Mouse (Mus musculus): ENCODE measurements around the gene Eif4a1.

DNA sequence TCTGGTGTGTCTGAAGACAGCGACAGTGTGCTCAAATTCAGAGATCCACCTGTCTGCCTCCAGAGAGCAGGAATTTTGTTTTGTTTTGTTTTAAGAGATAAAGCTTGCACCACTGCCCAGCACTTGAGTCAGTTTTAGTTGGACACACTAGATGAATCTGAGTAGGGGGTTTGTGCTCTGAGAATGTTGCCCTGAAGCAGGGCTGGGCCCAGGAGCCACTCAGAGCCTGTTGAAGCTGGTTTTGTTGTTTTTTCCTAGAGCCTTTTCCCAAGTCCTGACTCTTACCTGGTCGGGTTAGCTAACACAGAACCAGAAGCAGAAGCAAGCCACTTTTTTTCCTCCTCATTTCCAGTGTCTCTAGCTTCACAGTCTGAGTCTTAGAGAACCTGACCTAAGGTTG, 38.9 kb upstream of the Eif4a1 start:
- TF ChIP-seq CTCF (conservative IDR thresholded peaks at IDR 0.05 in 1 of 2, IDR thresholded peaks at IDR 0.05 in 1 of 2; ENCODE audit: low read depth in 2 of 2, low read length in 2 of 2) (no peak), ZNF384 (IDR thresholded peaks at IDR 0.05; ENCODE audit: low read depth, low read length) (no peak), POLR2A (IDR thresholded peaks at IDR 0.05; ENCODE audit: low read depth, low read length) (no peak), MYC (IDR thresholded peaks at IDR 0.05; ENCODE audit: low read depth, low read length) (no peak), SMC3 (IDR thresholded peaks at IDR 0.05; ENCODE audit: low read depth, low read length) (no peak), MAX (IDR thresholded peaks at IDR 0.05; ENCODE audit: low read length) (no peak), NELFE (IDR thresholded peaks at IDR 0.05; ENCODE audit: low read depth, low read length) (no peak), ZMIZ1 (IDR thresholded peaks at IDR 0.05; ENCODE audit: low read depth, low read length) (no peak), CHD1 (IDR thresholded peaks at IDR 0.05; ENCODE audit: low read depth, low read length) (no peak), ZKSCAN1 (IDR thresholded peaks at IDR 0.05; ENCODE audit: borderline replicate concordance, low read depth, low read length) (no peak), NRF1 (IDR thresholded peaks at IDR 0.05; ENCODE audit: low read depth, low read length) (no peak)

All from CH12.LX (cell line).